ENCODE assay signal across 9 mouse cellular contexts in genomic region chr16:25407204-25407886, GRCm38 (mm10).
DNase-seq lines count a peak whose midpoint lies in the region; ATAC-seq and TF ChIP-seq lines count a peak whose summit lies in the region.
"Had no signal": no experiment of that assay in that cellular context is flagged by ENCODE, and none has a peak within 500 bp of the region (broad histone marks: within the 10 kb centered on the region; RNA-seq: fewer than 3 reads in every experiment).

No protein-coding gene starts in this region.

- H3K4me3 ChIP-seq in neural tube, embryonic 11.5 days (ENCODE audit: low read depth, low read length), result no peak overlapping the region
- H3K4me3 ChIP-seq in forebrain, embryonic 15.5 days, result no peak overlapping the region
- no peak overlapping the region for H3K4me3 ChIP-seq in lung, adult 2 months (replicated peaks; ENCODE audit: extremely low read depth, low read depth, low read length)
- no peak overlapping the region for H3K4me3 ChIP-seq in stomach, embryonic 14.5 days (ENCODE audit: low read depth, low read length)

- 0 out of 2 replicates have a peak, but pooled peaks cover 3% of the 10 kb centered on the region for H3K4me1 ChIP-seq in neural tube, embryonic 11.5 days (ENCODE audit: control insufficient read depth, insufficient read depth, low read length)
- H3K4me1 ChIP-seq in forebrain, embryonic 15.5 days, result peaks cover 16% of the 10 kb centered on the region
- H3K4me1 ChIP-seq in lung, adult 2 months (ENCODE audit: control insufficient read depth, insufficient read depth, low read length), result no peaks in the 10 kb centered on the region; the same call in 1 of the 2 replicates
- 0 out of 2 replicates have a peak, but pooled peaks cover 11% of the 10 kb centered on the region for H3K4me1 ChIP-seq in stomach, embryonic 14.5 days (ENCODE audit: control insufficient read depth, insufficient read depth, low read length)

- peak; percentile 13 for DNase-seq in neural tube, embryonic 11.5 days (ENCODE audit: low spot score)
- no peak for DNase-seq in neural tube, embryonic 10.5 days (ENCODE audit: extremely low spot score, low spot score)
- peak; percentile 22 for DNase-seq in lung, adult 2 months
- DNase-seq in layer of hippocampus, postnatal 36 days, result no peak
- no peak for DNase-seq in natural killer cell, adult 2 months (ENCODE audit: low spot score in 2 of 2)
- no peak for DNase-seq in cerebellum, adult 9-11 months
- DNase-seq: thymus, postnatal 14 days had no signal

- 43% methylated on average over 8 of the region's 8 CpGs for WGBS in neural tube, embryonic 11.5 days
- 8% methylated on average over 8 of the region's 8 CpGs for WGBS in forebrain, embryonic 15.5 days
- WGBS in lung, adult 2 months, result 24% methylated on average over 8 of the region's 8 CpGs
- WGBS in stomach, embryonic 14.5 days, result 15% methylated on average over 8 of the region's 8 CpGs

- no peak for TF ChIP-seq CTCF in lung, adult 2 months (IDR thresholded peaks at IDR 0.05; ENCODE audit: insufficient read depth, low read length)

- no peak overlapping the region for H3K27ac ChIP-seq in neural tube, embryonic 11.5 days (ENCODE audit: low read depth, low read length)
- peak overlapping the region; percentile 29 for H3K27ac ChIP-seq in forebrain, embryonic 15.5 days (replicated peaks)
- peak overlapping the region; percentile 90 for H3K27ac ChIP-seq in stomach, embryonic 14.5 days (ENCODE audit: low read length)

- TF ChIP-seq POLR2A in lung, adult 2 months (IDR thresholded peaks at IDR 0.05; ENCODE audit: borderline replicate concordance, extremely low read depth, low read depth, low read length), result no peak

- H3K27me3 ChIP-seq in neural tube, embryonic 11.5 days (ENCODE audit: control insufficient read depth, insufficient read depth, low read length), result no peaks in the 10 kb centered on the region
- no peaks in the 10 kb centered on the region for H3K27me3 ChIP-seq in forebrain, embryonic 15.5 days
- no peaks in the 10 kb centered on the region for H3K27me3 ChIP-seq in stomach, embryonic 14.5 days (ENCODE audit: control insufficient read depth, insufficient read depth, low read length)

- no peaks in the 10 kb centered on the region for H3K36me3 ChIP-seq in neural tube, embryonic 11.5 days (ENCODE audit: control insufficient read depth, insufficient read depth, low read length)
- no peaks in the 10 kb centered on the region for H3K36me3 ChIP-seq in forebrain, embryonic 15.5 days
- no peaks in the 10 kb centered on the region for H3K36me3 ChIP-seq in stomach, embryonic 14.5 days (ENCODE audit: control insufficient read depth, insufficient read depth, low read length)

- no peak overlapping the region for H3K9ac ChIP-seq in neural tube, embryonic 11.5 days (ENCODE audit: low read length)
- H3K9ac ChIP-seq in forebrain, embryonic 15.5 days (replicated peaks), result no peak overlapping the region
- H3K9ac ChIP-seq in stomach, embryonic 14.5 days (replicated peaks; ENCODE audit: low read depth, low read length), result no peak overlapping the region

- H3K4me2 ChIP-seq in neural tube, embryonic 11.5 days (ENCODE audit: low read depth), result no peak overlapping the region
- no peak overlapping the region for H3K4me2 ChIP-seq in forebrain, embryonic 15.5 days (replicated peaks)
- peak overlapping the region; percentile 25; the same call in 1 of the 2 replicates for H3K4me2 ChIP-seq in stomach, embryonic 14.5 days (replicated peaks; ENCODE audit: low read depth, low read length)

- ATAC-seq in neural tube, embryonic 11.5 days (ENCODE audit: insufficient read depth, low FRiP score, low TSS enrichment), result peak; percentile 77
- ATAC-seq in forebrain, embryonic 15.5 days (replicated peaks), result peak; percentile 86
- peak; percentile 95 for ATAC-seq in stomach, embryonic 14.5 days (ENCODE audit: insufficient number of reproducible peaks, insufficient read depth, low FRiP score, low read depth)

- no peaks in the 10 kb centered on the region for H3K9me3 ChIP-seq in neural tube, embryonic 11.5 days (ENCODE audit: control insufficient read depth, low read length)
- H3K9me3 ChIP-seq in forebrain, embryonic 15.5 days, result no peaks in the 10 kb centered on the region
- H3K9me3 ChIP-seq in stomach, embryonic 14.5 days (ENCODE audit: control insufficient read depth, low read depth, low read length), result no peaks in the 10 kb centered on the region

Comparison
In these comparisons a context has a peak if more than half of its experiments do, and no peak if none do; other contexts are left out.
1. DNase-seq: peak in neural tube, embryonic 11.5 days (single experiment) and lung, adult 2 months (single experiment); none in neural tube, embryonic 10.5 days (single experiment), layer of hippocampus, postnatal 36 days (0 of 2), natural killer cell, adult 2 months (0 of 2) and cerebellum, adult 9-11 months (single experiment).
2. Peak in every context shown above with its lines, with median percentiles within 50 percentile points of each other: ATAC-seq.